Mouse (Mus musculus): ENCODE measurements around the gene Sestd1. TPM values are rescaled to one million over a fixed set of nuclear protein-coding genes. Genes with fewer than 3 reads are reported as not detected.

The Sestd1 gene
- polyA plus RNA-seq, 1 experiment from 2014 or later = 27.9 TPM

- ATAC-seq (ENCODE audit: insufficient read depth) (no peak), DNase-seq (peak; percentile 20)
- H3K27me3 ChIP-seq (ENCODE audit: insufficient read depth, low read length) = no peaks in the 10 kb centered on the region
- H3K27ac ChIP-seq (ENCODE audit: low read depth) = no peak overlapping the region; the same call in 1 of the 2 replicates
- no peak overlapping the region for H3K9ac ChIP-seq
- no peaks in the 10 kb centered on the region; the same call in 1 of the 2 replicates for H3K36me3 ChIP-seq (ENCODE audit: insufficient read depth)
- TF ChIP-seq CTCF (IDR thresholded peaks at IDR 0.05; ENCODE audit: low read depth) = peak; percentile 31; the same call in 1 of the 2 replicates
- no peaks in the 10 kb centered on the region for H3K9me3 ChIP-seq (ENCODE audit: low read depth, low read length)
- H3K4me3 ChIP-seq (ENCODE audit: low read depth, low read length) = no peak overlapping the region
- peaks cover 16% of the 10 kb centered on the region for H3K4me1 ChIP-seq (ENCODE audit: insufficient read depth)
- WGBS = 44% methylated on average over 11 of the region's 11 CpGs
- no peak overlapping the region for H3K4me2 ChIP-seq
These were observed 16.6 kb downstream of the Sestd1 start for GRCm38 (mm10) chr2:77263477-77264435.

GRCm38 (mm10) chr2:77260134-77260533 lies 20.3 kb downstream of the Sestd1 start:
- Histone ChIP-seq H3K9me3 (ENCODE audit: low read depth, low read length) (no peaks in the 10 kb centered on the region), H3K4me3 (ENCODE audit: low read depth, low read length) (no peak overlapping the region), H3K4me1 (ENCODE audit: insufficient read depth) (peaks cover 12% of the 10 kb centered on the region), H3K4me2 (no peak overlapping the region), H3K36me3 (ENCODE audit: insufficient read depth) (no peaks in the 10 kb centered on the region; the same call in 1 of the 2 replicates), H3K9ac (no peak overlapping the region), H3K27me3 (ENCODE audit: insufficient read depth, low read length) (no peaks in the 10 kb centered on the region), H3K27ac (ENCODE audit: low read depth) (no peak overlapping the region)
- TF ChIP-seq CTCF (IDR thresholded peaks at IDR 0.05; ENCODE audit: low read depth) = peak; percentile 23; the same call in 1 of the 2 replicates
- ATAC-seq (ENCODE audit: insufficient read depth) = peak; percentile 55; the same call in 1 of the 2 replicates
- peak; percentile 45 for DNase-seq
- WGBS = 48% methylated on average over 4 of the region's 4 CpGs

GRCm38 (mm10) chr2:77253227-77253626 lies 27.2 kb downstream of the Sestd1 start:
- 0 out of 2 replicates have a peak, but pooled peaks cover 4% of the 10 kb centered on the region for H3K36me3 ChIP-seq (ENCODE audit: insufficient read depth)
- TF ChIP-seq CTCF (IDR thresholded peaks at IDR 0.05; ENCODE audit: low read depth) = no peak
- no peaks in the 10 kb centered on the region for H3K9me3 ChIP-seq (ENCODE audit: low read depth, low read length)
- DNase-seq = no peak
- no peak overlapping the region for H3K4me3 ChIP-seq (ENCODE audit: low read depth, low read length)
- H3K27me3 ChIP-seq (ENCODE audit: insufficient read depth, low read length) = no peaks in the 10 kb centered on the region
- H3K9ac ChIP-seq = no peak overlapping the region
- H3K27ac ChIP-seq (ENCODE audit: low read depth) = no peak overlapping the region
- WGBS = 70% methylated on average over 6 of the region's 6 CpGs
- no peaks in the 10 kb centered on the region for H3K4me1 ChIP-seq (ENCODE audit: insufficient read depth)
- no peak overlapping the region for H3K4me2 ChIP-seq
- ATAC-seq (ENCODE audit: insufficient read depth) = no peak

GRCm38 (mm10) chr2:77251736-77252135 lies 28.7 kb downstream of the Sestd1 start:
- Histone ChIP-seq H3K36me3 (ENCODE audit: insufficient read depth) (0 out of 2 replicates have a peak, but pooled peaks cover 4% of the 10 kb centered on the region), H3K4me3 (ENCODE audit: low read depth, low read length) (no peak overlapping the region), H3K27ac (ENCODE audit: low read depth) (no peak overlapping the region), H3K9ac (no peak overlapping the region), H3K9me3 (ENCODE audit: low read depth, low read length) (no peaks in the 10 kb centered on the region), H3K4me2 (no peak overlapping the region), H3K4me1 (ENCODE audit: insufficient read depth) (no peaks in the 10 kb centered on the region), H3K27me3 (ENCODE audit: insufficient read depth, low read length) (no peaks in the 10 kb centered on the region)
- TF ChIP-seq CTCF (IDR thresholded peaks at IDR 0.05; ENCODE audit: low read depth) = no peak
- DNase-seq (no peak), ATAC-seq (ENCODE audit: insufficient read depth) (no peak)
- 87% methylated on average over 6 of the region's 6 CpGs for WGBS

- 36% methylated on average over 8 of the region's 8 CpGs for WGBS
- Histone ChIP-seq H3K9me3 (ENCODE audit: low read depth, low read length) (no peaks in the 10 kb centered on the region), H3K4me2 (no peak overlapping the region), H3K27me3 (ENCODE audit: insufficient read depth, low read length) (no peaks in the 10 kb centered on the region), H3K27ac (ENCODE audit: low read depth) (no peak overlapping the region), H3K36me3 (ENCODE audit: insufficient read depth) (0 out of 2 replicates have a peak, but pooled peaks cover 4% of the 10 kb centered on the region), H3K4me1 (ENCODE audit: insufficient read depth) (no peaks in the 10 kb centered on the region), H3K4me3 (ENCODE audit: low read depth, low read length) (no peak overlapping the region), H3K9ac (no peak overlapping the region)
- TF ChIP-seq CTCF (IDR thresholded peaks at IDR 0.05; ENCODE audit: low read depth) = peak; percentile 81
- ATAC-seq (ENCODE audit: insufficient read depth) (peak; percentile 38), DNase-seq (peak; percentile 77)
These were observed 30.4 kb downstream of the Sestd1 start for GRCm38 (mm10) chr2:77249771-77250681.

GRCm38 (mm10) chr2:77248416-77248815 lies 32.0 kb downstream of the Sestd1 start:
- Histone ChIP-seq H3K27me3 (ENCODE audit: insufficient read depth, low read length) (no peaks in the 10 kb centered on the region), H3K4me2 (no peak overlapping the region), H3K9ac (no peak overlapping the region), H3K27ac (ENCODE audit: low read depth) (no peak overlapping the region), H3K4me3 (ENCODE audit: low read depth, low read length) (no peak overlapping the region), H3K36me3 (ENCODE audit: insufficient read depth) (0 out of 2 replicates have a peak, but pooled peaks cover 15% of the 10 kb centered on the region), H3K4me1 (ENCODE audit: insufficient read depth) (no peaks in the 10 kb centered on the region), H3K9me3 (ENCODE audit: low read depth, low read length) (no peaks in the 10 kb centered on the region)
- TF ChIP-seq CTCF (IDR thresholded peaks at IDR 0.05; ENCODE audit: low read depth) = no peak
- ATAC-seq (ENCODE audit: insufficient read depth) (no peak), DNase-seq (no peak)
- 86% methylated on average over 1 of the region's 1 CpGs for WGBS

Measured in lung, embryonic 14.5 days (tissue).